Mouse (Mus musculus): ENCODE measurements around the gene Arid5a. TPM values are rescaled to one million over a fixed set of nuclear protein-coding genes. Genes with fewer than 3 reads are reported as not detected.
A peak's percentile ranks its signal among the peaks of the same experiment; 100 is the strongest.

The Arid5a gene
- total RNA-seq, 1 experiment from 2014 or later, result 38.5 TPM

DNA sequence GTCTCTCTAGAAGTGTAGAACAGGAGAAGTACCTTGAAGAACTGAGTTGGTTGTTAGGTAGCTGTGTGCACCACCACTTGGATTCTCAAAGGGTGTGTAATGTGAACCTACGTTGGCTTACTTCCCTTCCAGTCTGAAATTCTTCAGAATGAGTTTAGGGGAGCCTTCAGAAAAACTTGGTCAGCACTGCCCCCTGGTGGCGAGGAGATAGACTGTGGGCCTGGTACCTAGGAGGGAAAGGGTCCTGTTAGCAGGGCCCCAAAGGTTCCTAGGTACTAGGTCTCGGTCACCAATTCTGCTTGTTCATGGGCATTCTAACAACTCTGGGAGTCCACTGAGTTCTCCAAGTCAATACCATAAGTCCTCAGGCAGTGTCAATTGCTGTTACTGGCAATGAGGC is 28.3 kb upstream of the Arid5a start:
- peak; percentile 77 to 83 for ATAC-seq (replicated peaks in 1 of 2; ENCODE audit: insufficient read depth in 1 of 2, low FRiP score in 2 of 2, low TSS enrichment in 1 of 2, low read depth in 1 of 2, poor library complexity in 2 of 2, severe bottlenecking in 2 of 2)

DNA sequence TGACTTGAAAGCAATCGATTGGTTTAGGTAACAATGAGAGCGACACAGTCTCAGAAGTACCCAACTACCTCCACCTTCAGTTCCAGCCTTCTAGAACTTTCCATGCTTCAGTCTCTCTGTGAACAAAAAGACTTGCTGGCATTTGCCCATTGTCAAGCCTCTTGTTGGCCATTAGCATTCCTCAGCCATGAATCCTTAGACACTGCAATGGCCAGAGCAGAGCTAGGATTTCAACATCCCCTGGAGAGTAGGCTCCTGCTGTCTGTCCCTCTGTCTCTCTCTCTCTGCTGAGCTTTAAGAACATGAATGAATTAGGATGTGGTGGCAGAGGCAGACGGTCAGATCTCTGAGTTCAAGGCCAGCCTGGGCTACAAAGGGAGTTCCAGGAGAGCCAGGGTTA is 26.6 kb upstream of the Arid5a start:
- no peak for ATAC-seq (replicated peaks in 1 of 2; ENCODE audit: insufficient read depth in 1 of 2, low FRiP score in 2 of 2, low TSS enrichment in 1 of 2, low read depth in 1 of 2, poor library complexity in 2 of 2, severe bottlenecking in 2 of 2)

DNA sequence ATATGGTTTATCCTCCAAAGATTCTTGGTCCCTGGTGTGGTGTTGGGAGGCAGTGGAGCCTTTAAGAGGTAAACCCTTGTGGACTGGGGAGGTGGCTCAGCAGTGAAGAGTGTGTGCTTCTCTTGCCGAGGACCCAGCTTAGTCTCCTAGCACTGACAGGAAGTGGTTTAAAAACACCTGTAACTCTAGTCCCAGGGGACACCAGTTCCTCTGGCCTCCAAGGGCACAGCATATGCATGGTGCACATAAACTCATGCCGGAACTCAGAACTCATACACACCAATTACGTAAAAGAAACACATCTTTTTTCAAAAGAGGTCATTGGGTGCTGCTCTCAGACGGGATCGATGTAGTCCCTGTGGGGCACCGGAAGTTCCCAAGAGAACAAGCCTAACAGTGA is 25.7 kb upstream of the Arid5a start:
- ATAC-seq (replicated peaks in 1 of 2; ENCODE audit: insufficient read depth in 1 of 2, low FRiP score in 2 of 2, low TSS enrichment in 1 of 2, low read depth in 1 of 2, poor library complexity in 2 of 2, severe bottlenecking in 2 of 2), result no peak

DNA sequence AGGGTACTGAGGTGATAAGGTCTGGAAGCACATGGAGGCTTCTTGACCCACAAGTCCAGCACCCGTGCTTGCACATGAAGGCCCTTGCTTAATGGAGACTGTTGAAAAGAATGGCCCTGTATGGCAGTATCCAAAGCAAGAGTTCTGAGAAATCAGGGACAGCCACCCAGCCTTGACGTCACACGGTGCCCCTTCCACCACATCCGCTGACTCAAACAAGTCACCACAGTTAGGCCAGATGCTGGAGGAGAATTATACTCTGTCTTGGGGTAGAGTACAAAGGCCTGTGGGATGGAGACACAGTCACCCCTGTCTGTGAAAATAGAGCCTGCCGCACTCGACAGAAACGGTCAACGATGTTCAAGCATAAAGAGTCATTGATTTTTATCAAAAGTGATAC is 14.1 kb upstream of the Arid5a start:
- ATAC-seq (replicated peaks in 1 of 2; ENCODE audit: insufficient read depth in 1 of 2, low FRiP score in 2 of 2, low TSS enrichment in 1 of 2, low read depth in 1 of 2, poor library complexity in 2 of 2, severe bottlenecking in 2 of 2), result no peak

DNA sequence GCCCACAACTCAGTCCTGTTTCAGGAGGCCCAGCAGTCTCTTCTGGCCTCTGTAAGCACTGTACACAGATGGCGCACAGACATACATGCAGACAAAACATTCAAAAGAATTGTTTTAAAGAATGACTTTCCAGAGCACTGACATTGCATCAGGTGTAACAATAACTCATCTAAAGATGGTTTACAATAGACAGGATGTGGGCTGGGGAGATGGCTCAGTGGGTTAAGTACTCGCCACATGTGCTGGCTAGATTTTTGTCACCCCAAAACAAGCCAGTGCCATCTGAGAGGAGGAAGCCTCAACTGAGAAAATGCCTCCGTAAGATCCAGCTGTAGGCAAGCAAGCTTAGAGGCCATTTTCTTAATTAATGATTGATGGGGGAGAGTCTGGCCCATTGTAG is 13.1 kb upstream of the Arid5a start:
- ATAC-seq (replicated peaks in 1 of 2; ENCODE audit: insufficient read depth in 1 of 2, low FRiP score in 2 of 2, low TSS enrichment in 1 of 2, low read depth in 1 of 2, poor library complexity in 2 of 2, severe bottlenecking in 2 of 2), result no peak; a peak in 1 of 4 replicates

DNA sequence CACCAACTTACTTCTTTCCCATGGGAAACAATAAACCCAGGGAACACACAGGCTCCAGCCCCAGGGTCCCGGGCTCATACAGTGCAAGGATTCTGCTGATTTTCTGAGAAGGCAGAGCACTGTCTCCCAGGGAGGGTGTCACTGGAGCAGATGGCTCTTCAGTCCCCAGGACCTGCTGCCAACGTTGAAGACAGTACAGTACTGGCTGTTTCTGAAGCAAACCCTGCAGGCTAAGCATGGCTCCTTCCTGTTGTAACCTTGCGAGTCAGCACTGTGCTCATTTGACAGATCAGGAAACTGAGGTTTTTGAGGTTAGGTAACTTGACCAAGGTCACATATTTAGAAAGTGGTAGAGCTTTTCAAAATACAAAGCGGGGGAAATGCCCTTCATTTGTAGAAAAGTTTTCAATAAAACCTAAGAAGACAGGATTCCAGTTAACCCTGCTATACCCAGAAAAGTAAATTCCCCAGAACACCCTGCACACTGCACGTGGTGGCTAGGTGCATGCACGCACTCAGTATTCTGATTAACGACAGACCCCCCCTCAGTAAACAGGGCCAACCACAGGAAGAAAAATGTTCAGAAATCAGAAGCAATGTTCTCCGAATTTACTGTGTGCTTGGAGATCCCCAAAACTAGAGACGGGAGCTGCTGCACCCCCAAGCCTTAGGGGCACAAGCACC is 10.9 kb upstream of the Arid5a start:
- ATAC-seq (replicated peaks in 1 of 2; ENCODE audit: insufficient read depth in 1 of 2, low FRiP score in 2 of 2, low TSS enrichment in 1 of 2, low read depth in 1 of 2, poor library complexity in 2 of 2, severe bottlenecking in 2 of 2), result peak; percentile 73 to 75

DNA sequence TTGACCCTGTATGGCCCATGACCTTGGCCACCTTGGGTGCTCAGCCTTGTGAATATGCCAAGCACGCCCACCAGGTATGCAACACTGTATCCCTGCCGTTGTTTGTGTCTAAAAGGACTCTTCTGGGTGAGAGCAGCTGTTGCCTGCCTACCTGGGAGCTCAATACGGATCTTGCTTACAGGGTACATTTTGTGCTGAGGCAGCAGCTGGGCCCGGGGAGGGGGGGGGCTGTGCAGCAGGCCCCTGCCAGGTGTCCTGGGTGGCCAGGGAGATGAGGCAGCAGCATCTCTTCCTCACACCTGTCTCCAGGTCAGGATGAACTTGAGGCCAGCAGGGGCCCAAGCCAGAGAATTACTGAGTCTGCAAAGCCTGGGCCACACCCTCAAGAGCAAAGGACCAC is 9.4 kb upstream of the Arid5a start:
- no peak for ATAC-seq (replicated peaks in 1 of 2; ENCODE audit: insufficient read depth in 1 of 2, low FRiP score in 2 of 2, low TSS enrichment in 1 of 2, low read depth in 1 of 2, poor library complexity in 2 of 2, severe bottlenecking in 2 of 2)

DNA sequence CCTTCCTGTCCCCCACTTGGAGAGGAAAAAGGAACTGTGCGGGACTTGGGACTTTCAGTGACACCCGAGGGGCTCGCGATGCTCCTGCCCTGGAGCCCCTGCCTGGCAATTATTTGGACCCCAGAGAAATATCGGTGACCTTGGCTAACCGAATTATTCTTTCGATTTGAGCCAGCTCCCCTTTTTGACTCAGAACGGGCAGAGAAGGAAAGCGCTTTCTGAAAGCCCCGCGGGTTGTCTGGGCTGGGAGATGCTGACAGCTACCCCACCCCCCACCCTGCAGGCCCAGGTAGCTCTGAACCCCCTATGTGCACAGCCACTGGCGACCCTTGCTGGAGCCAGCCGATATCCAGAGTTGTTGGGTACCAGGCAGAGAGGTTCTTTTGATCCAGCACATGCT is 8.4 kb upstream of the Arid5a start:
- ATAC-seq (replicated peaks in 1 of 2; ENCODE audit: insufficient read depth in 1 of 2, low FRiP score in 2 of 2, low TSS enrichment in 1 of 2, low read depth in 1 of 2, poor library complexity in 2 of 2, severe bottlenecking in 2 of 2), result no peak

DNA sequence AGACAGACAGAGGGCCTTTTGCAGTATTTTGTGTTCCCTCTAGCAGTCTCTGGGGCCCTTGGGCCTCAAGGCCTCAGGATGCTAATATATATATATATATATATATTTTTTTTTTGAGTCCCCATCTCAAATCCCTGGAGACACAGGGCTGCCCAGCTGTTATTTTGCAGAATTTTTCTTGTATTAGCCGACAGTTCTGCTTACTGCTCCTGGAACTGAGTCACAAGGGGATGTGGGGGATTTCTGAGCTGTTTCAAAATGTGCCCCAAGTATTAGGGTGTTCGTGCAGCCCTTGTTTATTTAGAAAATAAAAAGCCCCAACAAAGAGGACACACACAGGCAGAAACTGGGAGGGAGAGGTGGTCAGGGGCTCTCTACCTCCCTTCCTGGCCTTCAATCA is 7.9 kb upstream of the Arid5a start:
- no peak for ATAC-seq (replicated peaks in 1 of 2; ENCODE audit: insufficient read depth in 1 of 2, low FRiP score in 2 of 2, low TSS enrichment in 1 of 2, low read depth in 1 of 2, poor library complexity in 2 of 2, severe bottlenecking in 2 of 2)

DNA sequence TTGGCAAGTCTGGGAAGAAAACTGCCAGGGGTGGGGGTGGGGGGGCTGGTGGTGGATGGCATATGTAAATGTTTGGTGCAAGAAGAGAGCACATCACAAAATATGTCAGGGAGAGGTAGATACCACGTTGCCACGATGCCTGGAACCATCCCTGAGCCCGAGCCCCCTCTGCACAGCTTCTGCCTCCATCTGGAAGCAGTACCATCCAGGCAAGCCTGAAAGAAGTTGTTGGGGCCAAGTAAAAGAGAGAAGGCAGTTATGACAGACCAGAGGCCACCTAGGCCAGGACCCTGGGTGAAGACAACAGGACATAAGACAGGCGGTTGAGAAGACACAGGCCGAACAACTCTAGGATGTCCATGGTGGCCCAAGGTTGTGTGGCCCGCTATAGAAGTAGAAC is 7.0 kb upstream of the Arid5a start:
- ATAC-seq (replicated peaks in 1 of 2; ENCODE audit: insufficient read depth in 1 of 2, low FRiP score in 2 of 2, low TSS enrichment in 1 of 2, low read depth in 1 of 2, poor library complexity in 2 of 2, severe bottlenecking in 2 of 2), result no peak

DNA sequence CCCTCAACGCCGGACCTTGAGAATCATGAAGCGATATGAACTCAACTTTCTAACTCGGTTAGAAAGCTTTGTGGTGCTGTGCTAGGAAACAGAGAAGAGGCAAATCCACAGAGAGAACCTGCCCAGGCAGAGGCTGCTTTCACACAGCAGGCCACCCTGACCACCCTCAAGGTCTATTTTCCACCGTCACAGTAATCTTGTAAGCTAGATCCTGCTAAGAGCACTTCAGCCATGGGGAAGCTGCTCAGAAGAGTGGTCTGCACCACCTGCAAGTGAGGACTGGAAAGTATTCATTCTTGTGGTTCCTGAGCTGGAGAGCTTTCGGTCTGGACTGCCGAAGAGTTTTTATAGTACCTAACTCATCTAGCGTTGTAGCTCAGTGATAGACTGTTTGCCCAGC is 5.3 kb upstream of the Arid5a start:
- no peak for ATAC-seq (replicated peaks in 1 of 2; ENCODE audit: insufficient read depth in 1 of 2, low FRiP score in 2 of 2, low TSS enrichment in 1 of 2, low read depth in 1 of 2, poor library complexity in 2 of 2, severe bottlenecking in 2 of 2)

DNA sequence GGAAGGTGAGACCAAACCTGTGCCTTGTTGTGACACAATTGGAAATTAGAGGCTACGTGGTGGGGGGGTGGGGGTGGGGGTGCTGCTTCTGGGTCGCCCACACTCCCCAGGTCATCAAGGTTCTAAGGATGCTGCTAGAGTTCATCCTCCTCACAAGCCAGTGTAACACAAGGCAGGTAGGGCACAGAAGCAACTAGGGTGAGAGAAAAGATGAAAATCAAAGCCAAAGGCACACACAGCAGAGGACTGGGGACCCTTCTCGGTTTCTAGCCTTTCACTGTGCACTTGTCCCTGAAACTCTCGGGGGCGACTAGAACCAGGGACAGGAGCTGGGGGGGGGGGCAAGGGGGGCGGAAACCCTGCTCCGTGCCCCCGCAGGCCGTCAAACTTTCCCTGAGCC is 4.6 kb upstream of the Arid5a start:
- ATAC-seq (replicated peaks in 1 of 2; ENCODE audit: insufficient read depth in 1 of 2, low FRiP score in 2 of 2, low TSS enrichment in 1 of 2, low read depth in 1 of 2, poor library complexity in 2 of 2, severe bottlenecking in 2 of 2), result no peak

DNA sequence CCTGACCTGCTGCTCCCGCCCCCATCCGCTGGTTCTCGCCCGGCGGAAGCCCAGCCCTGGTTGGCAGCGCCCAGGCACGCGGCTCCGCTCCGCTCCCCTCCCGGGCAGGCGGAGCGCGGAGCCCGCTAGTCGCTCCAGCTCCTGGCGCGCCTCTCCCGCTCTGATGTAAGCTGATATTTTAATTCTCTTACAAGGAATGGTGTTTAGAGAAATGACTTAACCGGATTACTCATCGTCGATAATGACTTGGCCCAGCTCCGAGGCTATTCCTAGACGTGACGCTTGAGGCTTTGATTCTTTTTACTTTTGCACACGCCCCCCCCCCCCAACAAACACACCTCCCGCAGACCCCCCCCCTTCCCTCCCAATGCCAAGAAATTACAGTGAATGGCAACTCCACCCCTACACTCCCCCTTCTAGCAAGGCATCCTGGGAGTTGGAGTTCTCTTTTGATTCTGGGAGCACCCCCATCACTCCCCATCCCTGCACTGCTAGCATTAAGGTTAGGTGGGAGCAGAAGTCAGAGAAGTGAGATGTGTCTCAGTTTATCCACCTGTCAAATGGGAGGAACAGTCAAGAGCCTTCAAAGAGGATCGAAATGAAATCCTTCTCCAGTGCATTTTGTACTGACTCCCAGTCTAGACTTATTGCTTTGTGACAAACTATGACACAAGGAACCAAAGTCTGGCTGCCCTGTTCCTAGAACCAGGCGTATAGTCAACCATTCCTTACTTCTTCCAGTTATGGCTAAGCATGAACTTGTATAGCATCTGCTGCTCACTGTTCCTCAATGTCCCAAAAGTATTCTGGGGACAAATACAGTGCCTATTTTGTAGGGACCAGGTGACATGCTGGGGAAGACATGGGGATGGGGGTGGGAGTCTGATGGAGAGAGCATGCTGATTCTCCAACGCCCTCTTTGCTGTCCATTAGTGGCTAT is 3.9 kb upstream of the Arid5a start:
- no peak for ATAC-seq (replicated peaks in 1 of 2; ENCODE audit: insufficient read depth in 1 of 2, low FRiP score in 2 of 2, low TSS enrichment in 1 of 2, low read depth in 1 of 2, poor library complexity in 2 of 2, severe bottlenecking in 2 of 2)

DNA sequence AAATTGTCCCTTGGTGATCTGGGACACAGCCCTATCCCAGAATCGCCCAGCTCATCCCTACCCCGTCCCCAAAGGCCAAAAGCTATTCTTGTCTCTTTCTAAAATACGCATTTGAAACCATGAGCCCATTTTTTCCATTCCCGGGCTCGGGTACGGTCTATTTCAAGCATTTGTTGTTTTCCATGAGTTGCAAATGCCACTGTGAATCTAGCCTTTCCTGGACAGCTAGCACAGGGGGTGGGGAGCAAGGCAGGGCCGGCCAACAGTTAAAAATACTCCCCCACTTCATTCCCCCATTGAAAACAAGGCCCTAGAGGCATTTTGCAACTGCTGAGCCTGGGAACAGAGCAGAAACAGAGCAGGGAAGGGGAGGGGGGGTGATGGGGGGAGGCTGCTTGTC is 2.8 kb upstream of the Arid5a start:
- no peak for ATAC-seq (replicated peaks in 1 of 2; ENCODE audit: insufficient read depth in 1 of 2, low FRiP score in 2 of 2, low TSS enrichment in 1 of 2, low read depth in 1 of 2, poor library complexity in 2 of 2, severe bottlenecking in 2 of 2)

DNA sequence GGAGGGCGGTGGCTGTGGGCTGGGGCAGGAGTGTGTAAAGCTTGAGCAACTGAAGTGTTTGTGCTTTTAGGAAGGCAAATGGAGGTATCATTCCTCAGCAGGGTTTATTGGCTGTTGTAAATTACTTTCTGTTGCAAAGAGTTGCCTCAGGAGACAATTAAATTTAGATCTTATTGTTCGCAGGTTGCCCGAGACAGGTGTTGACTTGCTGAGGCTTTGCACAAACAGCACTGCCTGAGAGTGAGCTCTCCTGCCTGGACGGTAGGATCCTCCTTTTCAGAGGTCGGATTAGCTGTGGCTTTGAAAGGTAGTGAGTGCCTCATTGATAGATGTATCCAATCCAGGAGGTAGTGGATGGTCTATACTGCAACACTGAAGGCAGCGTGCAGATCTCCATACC is 1.4 kb upstream of the Arid5a start:
- ATAC-seq (replicated peaks in 1 of 2; ENCODE audit: insufficient read depth in 1 of 2, low FRiP score in 2 of 2, low TSS enrichment in 1 of 2, low read depth in 1 of 2, poor library complexity in 2 of 2, severe bottlenecking in 2 of 2), result no peak

DNA sequence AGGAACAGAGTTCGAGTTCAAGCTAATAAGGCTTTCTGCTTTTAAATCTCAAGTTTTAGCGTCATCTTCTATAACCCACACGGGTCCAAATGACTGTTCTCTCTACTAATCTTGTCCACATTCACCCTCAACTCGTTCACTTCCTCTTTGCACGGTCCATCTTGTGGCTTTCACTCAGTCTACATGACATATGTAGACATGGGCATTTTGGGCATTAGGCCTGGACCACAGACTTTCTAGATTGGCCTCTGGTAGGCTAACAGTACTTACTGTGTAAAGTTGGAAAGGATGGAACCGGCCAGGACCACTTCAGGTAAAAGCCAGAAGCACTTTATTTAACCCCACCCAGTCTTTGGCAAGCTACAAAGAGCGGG is 425 bp upstream of the Arid5a start:
- no peak for ATAC-seq (replicated peaks in 1 of 2; ENCODE audit: insufficient read depth in 1 of 2, low FRiP score in 2 of 2, low TSS enrichment in 1 of 2, low read depth in 1 of 2, poor library complexity in 2 of 2, severe bottlenecking in 2 of 2)

DNA sequence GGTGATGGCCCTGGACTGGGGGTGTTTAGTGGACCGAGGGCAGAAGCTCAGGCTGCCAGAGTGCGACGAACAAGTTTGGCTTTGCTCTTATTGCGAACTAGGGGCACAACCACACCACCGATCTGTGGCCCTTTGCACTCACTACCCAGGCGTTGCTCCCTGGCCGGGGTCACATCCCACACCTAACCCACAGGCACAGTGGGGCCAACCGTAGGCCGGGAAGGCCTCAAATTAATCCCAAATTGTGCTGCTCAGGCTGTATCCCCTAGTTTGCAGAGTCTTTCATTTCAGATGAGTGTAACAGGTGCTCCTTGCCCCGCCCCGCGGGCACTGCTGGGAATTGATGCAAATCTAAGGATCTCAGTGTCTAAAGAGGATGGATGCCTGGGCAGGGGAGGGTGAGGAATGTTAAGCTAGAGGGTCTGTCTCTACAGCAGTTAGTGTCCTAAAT is 943 bp downstream of the Arid5a start:
- ATAC-seq (replicated peaks in 1 of 2; ENCODE audit: insufficient read depth in 1 of 2, low FRiP score in 2 of 2, low TSS enrichment in 1 of 2, low read depth in 1 of 2, poor library complexity in 2 of 2, severe bottlenecking in 2 of 2), result peak in 1 of 2 experiments; percentile 5; a peak in 1 of 4 replicates

DNA sequence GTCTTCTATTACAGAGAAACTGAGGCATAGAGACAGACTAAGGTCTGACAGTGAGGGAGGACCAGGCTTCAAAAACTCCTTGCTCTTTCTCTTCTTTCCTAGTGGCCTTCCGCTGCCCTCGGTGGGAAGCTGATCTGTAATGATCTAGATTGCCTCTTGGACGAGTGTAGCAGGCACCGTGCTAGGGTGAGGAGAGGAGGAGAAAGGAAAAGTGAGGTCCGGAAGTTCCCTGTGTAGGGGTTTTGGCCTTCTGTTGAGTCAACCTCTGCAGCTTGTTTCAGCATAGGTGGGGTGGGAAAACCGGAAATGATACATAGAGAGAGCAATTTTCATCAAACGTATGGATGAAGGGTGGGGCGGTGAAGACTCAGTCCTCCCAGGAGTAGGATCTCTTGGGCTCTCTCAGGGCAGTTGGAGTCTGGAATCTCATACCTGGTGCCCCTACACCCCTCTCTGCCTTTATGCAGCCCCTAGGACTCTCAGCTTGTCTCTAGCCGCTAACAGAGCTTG is 1.5 kb downstream of the Arid5a start:
- ATAC-seq (replicated peaks in 1 of 2; ENCODE audit: insufficient read depth in 1 of 2, low FRiP score in 2 of 2, low TSS enrichment in 1 of 2, low read depth in 1 of 2, poor library complexity in 2 of 2, severe bottlenecking in 2 of 2), result no peak

All from hematopoietic stem cell, adult 5-6 weeks (primary cell).